Mouse (Mus musculus) forebrain, embryonic 16.5 days (tissue): ENCODE results near the gene Cym. TPM values are rescaled to one million over a fixed set of nuclear protein-coding genes. Genes with fewer than 3 reads are reported as not detected.
A peak's percentile ranks its signal among the peaks of the same experiment; 100 is the strongest.

Experiments
- ATAC-seq: fragments of 200-750 bp; cut with Nextera tagmentation; 2 replicates; pipeline ENCODE4 v1.8.0; 2017; ENCODE audit warnings: mild to moderate bottlenecking, moderate library complexity
- H3K27ac ChIP-seq: fragments of 300-500 bp; sonication (generic); 2 replicates; pipeline ENCODE4 v1.5.1; 2014; ENCODE audit warnings: low read length, control low read depth
- H3K27me3 ChIP-seq: fragments of 300-500 bp; sonication (generic); replicated peaks from 2 replicates; pipeline ENCODE4 v1.6.1; 2014; ENCODE audit warnings: low read length; ENCODE audit not compliant: control insufficient read depth, insufficient read depth
- H3K36me3 ChIP-seq: fragments of 300-500 bp; sonication (generic); 2 replicates; pipeline ENCODE4 v1.6.1; 2014; ENCODE audit not compliant: control insufficient read depth, insufficient read depth
- H3K4me1 ChIP-seq: fragments of 300-500 bp; sonication (generic); replicated peaks from 2 replicates; pipeline ENCODE4 v1.6.1; 2014; ENCODE audit warnings: low read length; ENCODE audit not compliant: control insufficient read depth, insufficient read depth
- H3K4me2 ChIP-seq: fragments of 300-500 bp; sonication (generic); 2 replicates; pipeline ENCODE4 v1.6.1; 2014; ENCODE audit warnings: mild to moderate bottlenecking, low read length, control low read depth
- H3K4me3 ChIP-seq: fragments of 300-500 bp; sonication (generic); replicated peaks from 2 replicates; pipeline ENCODE4 v1.5.1; 2014; ENCODE audit warnings: mild to moderate bottlenecking, low read length, control low read depth
- H3K9ac ChIP-seq: fragments of 300-500 bp; sonication (generic); replicated peaks from 2 replicates; pipeline ENCODE4 v1.6.1; 2014; ENCODE audit warnings: low read depth, low read length, control low read depth
- H3K9me3 ChIP-seq: fragments of 300-500 bp; sonication (generic); 2 replicates; pipeline ENCODE4 v1.6.1; 2016; ENCODE audit warnings: low read length; ENCODE audit not compliant: control insufficient read depth
- WGBS: fragments of 180-500 bp; shearing (Covaris S2); extraction: QIAGEN DNeasy Blood & Tissue Kit; methylation state at CpG from one replicate; pipeline ENCODE4 v1.1.7; 2014; 5-methylcytosine and 5-hydroxymethylcytosine counted together
- polyA plus RNA-seq: library from polyadenylated mRNA; unstranded; fragments of >200 nt; fragmentation: Nextera tagmentation; extraction: Ambion mirVana; gene quantifications from 2 replicates; pipeline ENCODE4 v1.2.1, GENCODE M21; 2015

Cym gene
- polyA plus RNA-seq, 1 experiment from 2014 or later: not detected

DNA sequence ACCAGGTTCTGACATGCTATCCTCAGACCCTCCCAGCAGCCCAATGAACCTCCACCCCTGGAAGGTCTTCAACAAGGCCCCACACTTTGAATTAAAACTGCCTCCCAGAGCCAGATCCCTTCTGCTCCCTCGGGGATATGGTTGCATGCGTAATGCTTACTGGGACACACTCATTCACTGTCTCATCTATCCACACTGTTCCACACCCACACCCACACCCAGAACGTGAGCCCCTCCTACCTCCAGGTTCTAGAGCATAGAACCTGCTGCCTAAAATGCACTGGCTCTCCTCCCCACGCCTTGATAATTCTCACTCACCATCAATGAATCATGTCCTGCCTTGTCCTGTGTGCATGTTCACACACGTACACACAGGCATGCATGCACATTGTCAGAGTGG, 6.9 kb downstream of the Cym start:
- no peak for ATAC-seq
- WGBS: 90% methylated on average over 5 of the region's 5 CpGs

DNA sequence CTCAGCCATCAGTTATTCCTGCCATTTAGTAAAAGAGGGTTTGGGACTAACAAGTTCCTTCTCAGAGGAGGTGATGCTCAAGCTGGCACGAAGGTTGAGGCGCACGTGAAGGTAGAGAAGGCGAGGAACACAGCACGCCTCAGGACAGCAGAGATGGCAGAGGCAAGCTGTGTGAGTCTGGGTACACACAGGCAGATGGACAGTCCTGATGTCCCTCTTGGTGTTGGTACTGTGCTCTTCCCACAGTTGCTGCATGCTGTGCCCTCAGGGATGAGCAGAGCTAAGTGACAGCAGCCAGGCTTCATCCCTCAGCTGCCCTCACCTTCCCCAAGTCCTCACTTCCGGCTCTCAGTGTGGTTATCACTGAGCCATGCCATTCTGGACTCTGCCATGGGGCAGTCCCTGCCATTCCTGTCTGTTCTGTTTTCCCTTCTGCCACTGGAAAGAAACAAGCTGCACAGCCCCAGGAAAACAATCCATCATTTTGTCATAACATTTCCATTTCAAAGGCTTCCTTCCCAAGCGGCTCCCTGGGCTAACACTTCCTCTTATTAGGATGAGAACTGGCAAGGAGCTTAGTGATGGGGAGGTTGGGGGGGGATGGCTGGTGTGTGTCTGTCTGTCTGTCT, 13.8 kb downstream of the Cym start:
- H3K4me2 ChIP-seq: no peak overlapping the region
- H3K4me1 ChIP-seq: peaks cover 3% of the 10 kb centered on the region; the same call in 1 of the 2 replicates
- no peaks in the 10 kb centered on the region for H3K36me3 ChIP-seq
- H3K27ac ChIP-seq: no peak overlapping the region
- H3K9ac ChIP-seq: no peak overlapping the region
- ATAC-seq: peak; percentile 23; the same call in 1 of the 2 replicates
- H3K9me3 ChIP-seq: no peaks in the 10 kb centered on the region
- no peak overlapping the region for H3K4me3 ChIP-seq
- 67% methylated on average over 7 of the region's 7 CpGs for WGBS
- no peaks in the 10 kb centered on the region for H3K27me3 ChIP-seq

More for the DNA sequence above, 6.9 kb downstream of the Cym start:
- Histone ChIP-seq H3K27me3 (no peaks in the 10 kb centered on the region), H3K27ac (no peak overlapping the region), H3K9me3 (no peaks in the 10 kb centered on the region), H3K9ac (no peak overlapping the region), H3K36me3 (no peaks in the 10 kb centered on the region), H3K4me1 (no peaks in the 10 kb centered on the region), H3K4me3 (no peak overlapping the region), H3K4me2 (no peak overlapping the region)

DNA sequence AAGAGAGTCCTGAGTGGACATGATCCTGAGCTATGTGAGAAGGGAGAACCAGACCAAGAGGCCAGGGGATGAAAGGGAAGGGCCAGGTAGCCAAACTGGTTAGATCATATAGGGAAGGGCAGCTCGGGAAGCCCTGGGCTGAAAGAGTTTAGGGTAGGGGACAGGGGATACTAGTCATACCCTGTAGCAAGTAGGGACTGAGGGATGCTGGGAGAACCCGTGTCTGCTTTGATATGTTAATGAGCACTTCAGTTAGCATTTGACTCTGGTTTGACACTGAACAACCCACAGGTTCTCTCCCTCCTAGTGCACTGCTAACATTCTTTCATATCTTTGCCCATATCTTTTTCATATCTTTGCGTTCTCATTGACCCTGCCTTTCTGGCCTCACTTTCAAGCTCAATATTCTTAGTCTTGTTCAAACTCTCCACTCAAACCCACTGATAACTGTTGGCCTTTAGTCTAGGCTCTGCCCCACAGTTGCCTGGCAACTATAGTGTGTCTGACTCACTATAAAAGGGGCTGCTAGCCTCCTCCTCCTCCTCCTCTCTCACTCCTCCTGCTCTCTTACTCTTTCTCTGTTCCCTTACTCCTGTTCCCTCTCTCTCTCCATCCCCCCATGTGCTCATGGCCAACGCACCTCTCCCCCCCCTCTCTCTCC, 14.9 kb downstream of the Cym start:
- H3K4me1 ChIP-seq: peaks cover 3% of the 10 kb centered on the region; the same call in 1 of the 2 replicates
- H3K9me3 ChIP-seq: no peaks in the 10 kb centered on the region
- H3K36me3 ChIP-seq: no peaks in the 10 kb centered on the region
- H3K27me3 ChIP-seq: no peaks in the 10 kb centered on the region
- 49% methylated on average over 4 of the region's 4 CpGs for WGBS
- H3K27ac ChIP-seq: no peak overlapping the region
- no peak overlapping the region for H3K4me2 ChIP-seq
- H3K4me3 ChIP-seq: no peak overlapping the region
- no peak overlapping the region for H3K9ac ChIP-seq
- peak; percentile 9; the same call in 1 of the 2 replicates for ATAC-seq

DNA sequence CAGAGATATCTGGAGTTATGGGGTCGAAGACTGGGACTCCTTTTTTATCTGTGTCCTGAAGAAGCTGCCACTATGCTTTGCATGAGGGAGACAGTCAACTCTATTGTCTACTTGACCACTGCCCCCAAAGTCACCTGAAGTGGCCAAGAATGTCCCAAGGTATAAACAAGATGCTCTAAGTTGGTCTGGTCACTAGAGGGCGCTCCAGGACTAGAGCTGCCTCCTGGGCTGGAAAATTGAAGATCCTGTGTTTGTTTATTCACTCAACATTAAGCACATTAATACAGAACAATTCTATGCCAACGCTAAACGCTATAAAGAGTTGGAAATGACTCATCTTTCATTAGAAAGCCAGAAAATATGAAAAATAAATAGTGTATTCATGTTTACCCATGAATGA, 15.5 kb downstream of the Cym start:
- Histone ChIP-seq H3K9me3 (no peaks in the 10 kb centered on the region), H3K4me3 (no peak overlapping the region), H3K36me3 (no peaks in the 10 kb centered on the region), H3K4me2 (no peak overlapping the region), H3K4me1 (peaks cover 5% of the 10 kb centered on the region; the same call in 1 of the 2 replicates), H3K9ac (no peak overlapping the region), H3K27ac (no peak overlapping the region), H3K27me3 (no peaks in the 10 kb centered on the region)
- 11% methylated on average over 4 of the region's 4 CpGs for WGBS
- ATAC-seq: no peak

DNA sequence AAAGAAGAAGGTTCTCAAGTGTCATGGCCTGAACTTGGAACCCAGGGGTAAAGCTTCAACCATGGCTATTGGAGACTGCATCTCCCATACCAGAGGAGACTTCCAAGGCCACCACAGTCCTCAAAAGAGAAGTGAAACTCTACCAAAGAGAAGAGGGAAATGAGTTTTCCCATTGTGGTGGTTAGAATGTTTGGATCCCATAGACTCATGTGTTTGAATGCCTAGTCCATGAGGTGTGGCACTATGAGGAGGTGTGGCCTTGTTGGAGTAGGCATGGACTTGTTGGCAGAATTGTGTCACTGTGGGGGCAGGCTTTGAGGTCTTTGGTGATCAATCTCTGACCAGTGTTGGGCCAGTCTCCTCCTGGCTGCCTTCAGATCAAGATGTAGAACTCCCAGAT, 16.4 kb downstream of the Cym start:
- Histone ChIP-seq H3K27ac (no peak overlapping the region), H3K4me1 (peaks cover 5% of the 10 kb centered on the region; the same call in 1 of the 2 replicates), H3K9ac (no peak overlapping the region), H3K4me2 (no peak overlapping the region), H3K27me3 (no peaks in the 10 kb centered on the region), H3K4me3 (no peak overlapping the region), H3K9me3 (no peaks in the 10 kb centered on the region), H3K36me3 (no peaks in the 10 kb centered on the region)
- no peak for ATAC-seq

DNA sequence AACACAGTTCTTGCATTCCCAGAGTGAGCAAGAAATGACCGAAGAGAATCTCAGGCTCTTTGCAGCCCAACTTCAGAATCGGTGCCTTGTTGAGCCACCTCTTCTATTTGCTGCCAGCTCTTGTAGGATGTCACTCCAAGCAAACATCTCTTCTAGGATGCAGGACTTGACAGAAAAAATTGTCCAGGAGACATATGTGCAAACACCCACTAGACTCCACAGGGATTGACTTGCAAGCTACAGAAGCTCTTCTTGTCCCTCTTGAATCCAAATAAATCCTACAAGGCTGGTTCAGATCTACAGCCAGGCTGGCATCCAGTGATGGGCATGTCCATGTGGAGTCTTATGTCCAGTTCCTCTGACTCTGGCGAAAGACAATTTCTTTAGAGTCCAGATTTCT, 17.1 kb downstream of the Cym start:
- Histone ChIP-seq H3K9me3 (no peaks in the 10 kb centered on the region), H3K4me3 (no peak overlapping the region), H3K4me1 (peaks cover 5% of the 10 kb centered on the region; the same call in 1 of the 2 replicates), H3K9ac (no peak overlapping the region), H3K4me2 (no peak overlapping the region), H3K36me3 (no peaks in the 10 kb centered on the region), H3K27me3 (no peaks in the 10 kb centered on the region), H3K27ac (no peak overlapping the region)
- WGBS: 87% methylated on average over 3 of the region's 3 CpGs
- no peak for ATAC-seq

DNA sequence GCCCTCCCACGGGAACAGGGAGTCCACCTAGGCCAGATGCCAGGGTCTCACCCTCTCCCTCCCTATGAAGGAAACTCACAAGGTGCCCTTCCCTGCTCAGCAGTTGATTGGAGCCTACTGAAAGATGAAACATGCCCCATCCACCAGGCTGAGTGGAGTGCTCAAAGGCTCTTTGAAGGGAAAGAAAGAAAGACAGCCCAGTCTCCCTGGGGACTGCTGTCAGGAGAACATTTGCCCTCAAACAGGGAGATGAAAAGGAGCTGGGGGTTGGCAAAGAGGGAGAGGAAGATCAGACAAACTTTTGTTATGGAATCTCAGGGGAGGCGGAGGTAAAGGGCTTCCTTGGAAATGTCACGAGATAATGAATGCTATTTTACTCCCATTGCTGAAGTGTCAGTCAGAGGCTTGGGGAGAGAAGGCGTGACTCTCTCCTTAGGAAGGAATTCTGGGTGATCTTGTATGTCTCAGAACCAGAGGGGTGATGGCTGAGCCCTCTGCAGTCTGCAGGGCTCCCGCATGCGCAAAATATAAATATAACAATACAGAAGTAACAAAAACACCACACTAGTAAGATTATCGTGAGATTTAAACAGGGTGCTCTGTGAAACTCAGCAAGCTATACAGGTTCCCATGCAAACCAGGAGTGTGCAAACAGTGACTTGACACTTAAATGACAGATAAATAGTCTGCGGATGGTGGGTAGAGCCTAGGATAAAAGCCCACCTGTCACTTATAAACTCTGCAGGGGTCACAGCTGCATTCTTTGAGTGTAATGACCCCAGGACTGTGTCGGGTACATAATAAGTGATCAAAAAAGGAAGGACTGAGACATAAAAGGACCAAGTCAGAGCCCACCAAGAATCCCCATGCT, 20.0 kb downstream of the Cym start:
- Histone ChIP-seq H3K4me2 (no peak overlapping the region), H3K27me3 (no peaks in the 10 kb centered on the region), H3K27ac (no peak overlapping the region), H3K4me3 (no peak overlapping the region), H3K4me1 (0 out of 2 replicates have a peak, but pooled peaks cover 3% of the 10 kb centered on the region), H3K9me3 (no peaks in the 10 kb centered on the region), H3K9ac (no peak overlapping the region), H3K36me3 (no peaks in the 10 kb centered on the region)
- ATAC-seq: peak; percentile 74
- 33% methylated on average over 9 of the region's 9 CpGs for WGBS

DNA sequence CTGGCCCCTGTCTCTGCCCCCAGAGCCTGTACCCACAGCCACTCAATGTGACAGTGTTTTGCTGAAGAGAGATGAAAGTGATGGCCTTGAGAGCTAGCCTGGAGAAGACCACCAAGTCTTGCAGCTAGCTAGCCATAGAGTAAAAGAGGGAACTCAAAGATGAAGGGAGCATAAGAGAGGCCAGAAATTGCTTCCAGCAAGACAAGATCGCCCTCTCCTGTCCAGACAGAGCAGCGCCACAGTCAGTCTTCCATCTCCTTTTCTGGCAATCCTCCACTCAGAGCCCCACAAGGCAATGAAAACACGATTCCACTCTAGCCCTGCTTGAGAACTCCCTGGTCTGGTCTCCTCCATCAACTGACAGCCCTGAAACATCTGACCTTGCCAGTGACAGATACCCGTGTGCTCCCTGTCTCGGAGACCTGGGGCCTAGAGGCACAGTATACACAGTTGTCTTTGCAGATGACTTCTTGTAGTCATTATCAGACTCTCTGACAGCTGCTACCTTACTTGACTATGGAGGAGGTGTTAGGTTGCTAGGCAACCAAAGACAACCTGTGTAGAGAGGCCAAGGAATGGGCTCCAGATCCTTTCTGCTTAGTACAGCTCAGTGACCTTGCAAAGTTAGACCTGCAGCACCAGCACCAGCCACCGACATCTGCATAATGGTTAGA, 33.2 kb downstream of the Cym start:
- Histone ChIP-seq H3K4me2 (no peak overlapping the region), H3K4me3 (no peak overlapping the region), H3K36me3 (no peaks in the 10 kb centered on the region), H3K27ac (no peak overlapping the region), H3K9me3 (no peaks in the 10 kb centered on the region), H3K27me3 (no peaks in the 10 kb centered on the region), H3K9ac (no peak overlapping the region), H3K4me1 (0 out of 2 replicates have a peak, but pooled peaks cover 2% of the 10 kb centered on the region)
- 43% methylated on average over 6 of the region's 6 CpGs for WGBS
- ATAC-seq: peak; percentile 85

DNA sequence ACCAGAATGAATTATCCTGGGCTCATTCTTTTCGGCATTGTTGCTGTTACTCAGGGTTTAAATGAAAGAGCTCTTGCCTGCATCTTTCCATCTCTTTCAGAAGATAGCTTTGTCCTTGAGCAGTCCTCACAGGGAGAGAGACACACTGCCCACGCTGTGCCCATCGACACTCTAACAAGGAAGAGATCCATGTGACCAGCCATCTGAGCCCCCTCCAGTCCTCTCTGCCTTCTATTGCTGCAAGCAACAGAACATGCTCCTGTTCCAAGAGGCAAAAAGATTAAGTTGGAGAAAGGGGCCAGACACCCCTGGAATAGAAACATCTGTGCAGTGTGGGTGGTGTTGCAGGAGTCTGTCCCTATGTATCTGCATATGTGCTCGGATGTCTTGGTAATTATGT, 34.5 kb downstream of the Cym start:
- H3K4me1 ChIP-seq: 0 out of 2 replicates have a peak, but pooled peaks cover 2% of the 10 kb centered on the region
- no peaks in the 10 kb centered on the region for H3K27me3 ChIP-seq
- no peak overlapping the region for H3K9ac ChIP-seq
- no peak for ATAC-seq
- H3K9me3 ChIP-seq: no peaks in the 10 kb centered on the region
- no peak overlapping the region for H3K27ac ChIP-seq
- H3K4me2 ChIP-seq: no peak overlapping the region
- 74% methylated on average over 4 of the region's 4 CpGs for WGBS
- no peaks in the 10 kb centered on the region for H3K36me3 ChIP-seq
- H3K4me3 ChIP-seq: no peak overlapping the region
